Mouse (Mus musculus) intestine, embryonic 14.5 days (tissue): ENCODE measurements around the gene Gdf15. TPM values are rescaled to one million over a fixed set of nuclear protein-coding genes. Genes with fewer than 3 reads are reported as not detected.

Source experiments
- ATAC-seq: fragments of 200-750 bp; cut with Nextera tagmentation; replicated peaks from 2 replicates; pipeline ENCODE4 v1.8.0; 2017; ENCODE audit warnings: low read depth, moderate number of reproducible peaks, moderate TSS enrichment, moderate library complexity; ENCODE audit not compliant: low FRiP score, low TSS enrichment
- DNase-seq: peaks from one replicate; pipeline ENCODE4 v3.0.0-alpha.2; 2018; ENCODE audit warnings: low spot score
- H3K27ac ChIP-seq: fragments of 300-500 bp; sonication (generic); 2 replicates; pipeline ENCODE4 v1.5.1; 2014; ENCODE audit warnings: low read depth, mild to moderate bottlenecking, control low read depth
- H3K27me3 ChIP-seq: fragments of 300-500 bp; sonication (generic); replicated peaks from 2 replicates; pipeline ENCODE4 v1.6.1; 2014; ENCODE audit warnings: low read length, control low read depth; ENCODE audit not compliant: control insufficient read depth, insufficient read depth
- H3K36me3 ChIP-seq: fragments of 300-500 bp; sonication (generic); 2 replicates; pipeline ENCODE4 v1.6.1; 2014; ENCODE audit warnings: low read length, control low read depth; ENCODE audit not compliant: control insufficient read depth, insufficient read depth
- H3K4me1 ChIP-seq: fragments of 300-500 bp; sonication (generic); replicated peaks from 2 replicates; pipeline ENCODE4 v1.6.1; 2014; ENCODE audit warnings: low read length, control low read depth, mixed read lengths; ENCODE audit not compliant: control insufficient read depth, insufficient read depth
- H3K4me2 ChIP-seq: fragments of 300-500 bp; sonication (generic); 2 replicates; pipeline ENCODE4 v1.6.1; 2014; ENCODE audit warnings: low read length
- H3K4me3 ChIP-seq: fragments of 300-500 bp; sonication (generic); 2 replicates; pipeline ENCODE4 v1.5.1; 2014; ENCODE audit warnings: low read depth, low read length, control low read depth, mixed read lengths
- H3K9ac ChIP-seq: fragments of 300-500 bp; sonication (generic); 2 replicates; pipeline ENCODE4 v1.6.1; 2014; ENCODE audit warnings: mild to moderate bottlenecking, low read length
- H3K9me3 ChIP-seq: fragments of 300-500 bp; sonication (generic); 2 replicates; pipeline ENCODE4 v1.6.1; 2016; ENCODE audit warnings: low read length, control low read depth; ENCODE audit not compliant: control insufficient read depth
- WGBS: fragments of 180-500 bp; shearing (Covaris S2); extraction: QIAGEN DNeasy Blood & Tissue Kit; methylation state at CpG from one replicate; pipeline ENCODE4 v1.1.7; 2014; 5-methylcytosine and 5-hydroxymethylcytosine counted together
- polyA plus RNA-seq: library from polyadenylated mRNA; unstranded; fragments of >200 nt; fragmentation: Nextera tagmentation; extraction: Ambion mirVana; gene quantifications from 2 replicates; pipeline ENCODE4 v1.2.1, GENCODE M21; 2014

The Gdf15 gene
- polyA plus RNA-seq, 1 experiment from 2014 or later = 1.1 TPM

DNA sequence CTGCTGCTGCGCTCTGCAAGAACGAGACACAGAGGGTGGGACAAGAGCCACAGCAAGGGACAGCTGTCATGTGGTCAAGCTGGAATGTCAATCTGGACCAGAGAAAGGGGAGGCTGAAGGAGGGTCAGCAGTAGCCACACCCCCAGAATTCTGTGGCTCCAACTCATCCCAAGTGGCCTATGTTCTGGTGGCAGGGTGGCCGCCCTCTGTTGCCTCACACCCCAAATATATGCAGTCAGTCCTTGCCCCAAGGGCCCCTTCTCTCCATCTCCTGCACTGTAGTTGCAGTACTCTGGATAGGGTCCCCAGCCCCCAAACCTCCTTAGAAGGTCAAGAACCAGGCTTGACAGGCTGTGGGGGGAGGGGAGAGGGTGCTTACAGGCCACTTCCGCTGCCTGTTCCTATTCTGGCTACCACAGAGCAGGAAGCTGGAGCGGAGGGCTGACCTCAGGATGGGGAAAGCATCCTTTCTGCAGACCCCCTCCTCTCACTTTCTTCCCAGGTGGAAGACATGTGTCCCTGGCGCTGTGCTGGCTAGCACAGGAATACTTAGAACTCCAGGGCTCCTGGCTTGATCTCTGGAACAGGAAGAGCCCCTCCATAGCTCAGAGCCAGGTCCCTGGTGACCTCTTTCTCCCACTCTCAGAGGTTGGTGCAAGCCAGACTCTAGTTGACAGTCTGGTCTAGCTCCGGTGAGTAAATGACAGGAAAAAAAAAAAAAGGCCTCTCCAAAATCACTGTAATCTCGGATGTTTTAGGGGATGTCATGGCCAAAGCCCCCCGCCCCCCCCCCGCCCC is 31.6 kb downstream of the Gdf15 start:
- Histone ChIP-seq H3K9me3 (no peaks in the 10 kb centered on the region), H3K4me3 (no peak overlapping the region), H3K4me1 (peaks cover 41% of the 10 kb centered on the region), H3K27me3 (no peaks in the 10 kb centered on the region), H3K4me2 (peak overlapping the region; percentile 43), H3K9ac (no peak overlapping the region), H3K36me3 (peaks cover 18% of the 10 kb centered on the region), H3K27ac (peak overlapping the region; percentile 65)
- no peak for ATAC-seq
- WGBS = 26% methylated on average over 10 of the region's 10 CpGs
- no peak for DNase-seq

DNA sequence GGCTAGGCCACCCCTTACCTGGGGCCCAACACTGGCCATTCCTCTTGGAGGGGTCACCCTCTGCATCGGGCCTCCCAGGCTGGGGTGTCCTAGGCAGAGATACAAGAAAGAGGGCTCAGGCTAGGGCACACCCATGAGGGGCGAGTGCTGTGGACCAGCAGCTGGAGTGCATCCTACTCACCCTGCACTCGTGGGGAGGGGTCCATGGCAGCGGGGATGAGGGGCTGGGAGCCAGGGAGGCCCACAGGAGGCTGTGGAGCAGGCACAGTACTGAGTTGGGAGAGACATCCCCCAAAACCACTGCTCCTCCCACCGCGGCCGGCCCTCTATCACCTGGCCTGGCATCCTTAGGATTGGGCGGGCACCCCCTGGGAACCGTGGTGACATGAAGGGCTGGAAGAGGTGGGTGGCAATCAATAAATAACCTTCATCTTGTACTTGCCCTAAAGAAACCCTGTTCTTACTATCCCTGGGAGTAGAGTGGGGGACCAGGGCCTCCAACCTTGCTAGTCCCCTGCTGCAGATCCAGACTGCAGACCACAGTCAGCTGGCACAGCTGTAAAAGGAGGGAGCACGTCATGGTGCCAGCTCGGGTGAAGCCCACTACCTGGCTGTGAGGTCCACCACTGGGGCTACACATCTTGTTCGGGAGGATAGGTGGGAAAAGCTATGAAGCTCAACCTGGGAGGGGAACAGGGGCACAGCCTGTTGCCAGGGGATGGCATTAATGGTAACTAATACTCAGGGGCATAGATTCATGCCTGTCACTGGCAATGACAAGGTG is 32.6 kb downstream of the Gdf15 start:
- H3K4me1 ChIP-seq = peaks cover 48% of the 10 kb centered on the region
- H3K4me2 ChIP-seq = no peak overlapping the region
- H3K36me3 ChIP-seq = peaks cover 21% of the 10 kb centered on the region
- H3K9me3 ChIP-seq = no peaks in the 10 kb centered on the region
- WGBS = 77% methylated on average over 12 of the region's 12 CpGs
- ATAC-seq (no peak), DNase-seq (no peak)
- no peak overlapping the region for H3K9ac ChIP-seq
- H3K27ac ChIP-seq = no peak overlapping the region
- no peak overlapping the region for H3K4me3 ChIP-seq
- H3K27me3 ChIP-seq = no peaks in the 10 kb centered on the region

DNA sequence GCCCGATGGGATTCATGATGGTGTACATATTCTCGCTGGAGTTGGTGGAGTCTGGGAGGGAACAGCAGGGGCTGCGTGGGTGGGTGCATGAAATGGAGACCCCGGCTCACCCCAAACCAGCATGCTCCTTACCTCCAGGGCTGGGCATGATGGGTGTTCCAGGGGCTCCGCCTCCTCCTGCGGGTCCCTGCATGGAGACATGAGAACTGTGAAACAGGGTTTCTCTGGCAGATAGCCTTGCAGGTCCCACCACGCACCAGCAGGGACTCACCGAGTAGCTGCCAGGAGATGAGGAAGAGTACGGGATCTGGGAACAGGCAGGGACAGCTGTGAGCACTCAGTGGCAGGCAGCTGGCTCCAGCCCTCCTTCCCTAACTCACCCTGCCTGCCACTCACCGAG is 33.5 kb downstream of the Gdf15 start:
- Histone ChIP-seq H3K9ac (0 out of 2 replicates have a peak overlapping the region, but pooled peaks have one; percentile 5), H3K4me1 (peaks cover 49% of the 10 kb centered on the region), H3K4me3 (peak overlapping the region; percentile 34; the same call in 1 of the 2 replicates)

DNA sequence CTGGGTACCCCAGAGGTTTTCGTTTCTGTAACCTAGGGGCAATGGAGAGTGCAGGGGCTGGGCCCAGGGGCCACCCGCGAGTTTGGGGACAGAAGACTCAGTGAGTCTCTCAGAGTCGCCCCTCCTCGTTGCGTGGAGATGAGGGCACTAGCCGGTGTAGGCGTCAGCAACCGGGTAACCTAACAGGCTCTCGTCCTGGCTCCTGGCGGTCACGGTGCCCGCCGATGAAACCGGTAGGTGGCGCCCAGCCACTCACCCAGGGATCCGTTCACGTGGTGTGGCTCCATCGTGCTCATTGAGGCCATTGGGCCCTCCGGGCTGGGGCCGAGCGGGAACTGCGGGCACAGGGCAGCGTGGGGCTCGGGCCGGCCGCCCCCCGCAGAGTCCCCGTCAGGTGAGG is 34.0 kb downstream of the Gdf15 start:
- Histone ChIP-seq H3K27ac (peak overlapping the region; percentile 22; the same call in 1 of the 2 replicates), H3K4me2 (peak overlapping the region; percentile 67), H3K36me3 (peaks cover 21% of the 10 kb centered on the region), H3K27me3 (no peaks in the 10 kb centered on the region), H3K4me3 (peak overlapping the region; percentile 34), H3K9ac (peak overlapping the region; percentile 55), H3K4me1 (peaks cover 53% of the 10 kb centered on the region), H3K9me3 (no peaks in the 10 kb centered on the region)
- 2% methylated on average over 29 of the region's 29 CpGs for WGBS
- ATAC-seq (0 out of 2 replicates have a peak, but pooled peaks have one; percentile 1), DNase-seq (peak; percentile 89)

More for the DNA sequence above, 33.5 kb downstream of the Gdf15 start:
- WGBS = 15% methylated on average over 10 of the region's 10 CpGs
- ATAC-seq = no peak
- Histone ChIP-seq H3K27ac (peak overlapping the region; percentile 22; the same call in 1 of the 2 replicates), H3K36me3 (peaks cover 21% of the 10 kb centered on the region), H3K27me3 (no peaks in the 10 kb centered on the region), H3K4me2 (peak overlapping the region; percentile 67), H3K9me3 (no peaks in the 10 kb centered on the region)
- peak; percentile 77 for DNase-seq

DNA sequence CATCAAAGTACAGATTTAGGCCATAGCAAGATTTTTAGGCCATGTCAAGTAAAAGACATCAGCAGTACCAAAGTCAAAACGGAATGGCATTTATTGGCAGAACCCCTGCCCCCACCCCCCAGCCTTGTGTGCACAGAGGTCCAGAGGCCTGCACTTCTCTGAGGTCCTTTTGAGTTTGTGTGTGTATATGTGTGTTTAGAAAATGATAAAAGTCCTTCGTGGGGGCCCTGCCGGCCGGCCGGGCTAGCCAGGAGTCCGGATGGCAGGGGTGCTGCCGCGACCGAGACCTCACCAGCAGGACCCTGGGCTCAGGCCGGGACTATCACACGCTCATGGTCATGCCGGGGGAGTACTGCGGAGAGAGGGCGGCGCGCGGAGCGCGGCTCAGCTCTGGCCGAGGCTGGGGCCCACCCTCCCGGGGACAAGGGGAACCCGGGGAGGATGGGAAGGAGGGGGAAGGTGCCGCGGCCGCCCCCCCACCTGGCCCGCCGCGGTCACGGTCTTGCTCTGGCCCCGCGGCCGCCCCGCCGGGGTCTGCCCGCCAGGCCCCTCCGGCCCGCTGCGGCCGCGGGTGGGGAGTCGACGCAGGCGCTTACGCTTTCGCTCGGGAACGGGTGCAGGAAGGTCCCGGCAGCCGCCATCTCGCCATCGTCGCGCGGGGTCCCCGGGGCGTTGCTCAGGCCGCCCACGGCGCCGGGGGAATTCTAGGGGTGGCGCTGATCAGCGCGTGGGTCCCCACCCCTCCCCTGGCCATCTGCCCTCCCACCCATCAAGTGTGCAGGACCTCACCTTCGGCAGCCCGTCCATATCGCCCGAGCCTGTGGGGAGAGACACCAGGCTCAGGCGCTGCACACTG is 34.6 kb downstream of the Gdf15 start:
- ATAC-seq (no peak), DNase-seq (peak; percentile 64)
- Histone ChIP-seq H3K9me3 (no peaks in the 10 kb centered on the region), H3K27me3 (no peaks in the 10 kb centered on the region), H3K36me3 (peaks cover 20% of the 10 kb centered on the region), H3K4me3 (peak overlapping the region; percentile 34), H3K27ac (peak overlapping the region; percentile 22; the same call in 1 of the 2 replicates), H3K4me1 (peaks cover 56% of the 10 kb centered on the region), H3K4me2 (peak overlapping the region; percentile 67), H3K9ac (peak overlapping the region; percentile 55)
- 11% methylated on average over 65 of the region's 68 CpGs for whole genome bisulfite sequencing

DNA sequence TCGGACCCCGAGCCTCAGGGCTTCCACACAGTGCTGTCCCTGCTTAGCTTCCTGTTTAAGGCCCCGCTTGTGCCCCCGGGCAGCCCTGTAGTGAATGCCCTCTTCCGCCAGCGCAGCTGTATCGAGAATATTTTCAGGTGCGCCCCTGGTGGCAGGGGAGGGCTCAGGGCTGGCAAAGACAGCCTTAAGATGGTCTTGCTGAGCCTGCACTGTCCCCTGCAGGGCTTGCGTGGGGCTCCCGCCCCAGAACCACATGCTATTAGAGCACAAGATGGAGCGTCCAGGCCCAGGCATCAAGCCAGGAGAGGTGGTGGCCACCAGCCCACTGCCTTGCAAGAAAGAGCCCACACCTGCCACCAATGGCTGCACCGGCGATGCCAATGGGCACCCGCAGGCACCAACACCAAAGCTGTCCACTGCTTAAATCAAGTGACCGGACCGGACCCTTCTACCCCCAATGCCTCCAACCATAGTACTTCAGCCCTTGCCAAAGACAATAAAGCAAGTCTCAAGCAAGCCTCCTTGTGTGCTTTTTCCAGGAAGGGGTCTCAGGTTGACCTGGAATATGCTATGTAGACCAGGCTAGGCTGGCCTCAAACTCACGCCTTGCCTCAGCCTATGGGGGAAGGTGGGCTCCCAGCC is 35.4 kb downstream of the Gdf15 start:
- no peak overlapping the region for H3K4me3 ChIP-seq
- ATAC-seq (no peak), DNase-seq (peak; percentile 66)
- 88% methylated on average over 17 of the region's 17 CpGs for WGBS
- H3K27ac ChIP-seq = no peak overlapping the region
- H3K27me3 ChIP-seq = no peaks in the 10 kb centered on the region
- H3K9me3 ChIP-seq = no peaks in the 10 kb centered on the region
- H3K4me1 ChIP-seq = peaks cover 56% of the 10 kb centered on the region
- peak overlapping the region; percentile 67 for H3K4me2 ChIP-seq
- H3K9ac ChIP-seq = no peak overlapping the region
- peaks cover 15% of the 10 kb centered on the region for H3K36me3 ChIP-seq

DNA sequence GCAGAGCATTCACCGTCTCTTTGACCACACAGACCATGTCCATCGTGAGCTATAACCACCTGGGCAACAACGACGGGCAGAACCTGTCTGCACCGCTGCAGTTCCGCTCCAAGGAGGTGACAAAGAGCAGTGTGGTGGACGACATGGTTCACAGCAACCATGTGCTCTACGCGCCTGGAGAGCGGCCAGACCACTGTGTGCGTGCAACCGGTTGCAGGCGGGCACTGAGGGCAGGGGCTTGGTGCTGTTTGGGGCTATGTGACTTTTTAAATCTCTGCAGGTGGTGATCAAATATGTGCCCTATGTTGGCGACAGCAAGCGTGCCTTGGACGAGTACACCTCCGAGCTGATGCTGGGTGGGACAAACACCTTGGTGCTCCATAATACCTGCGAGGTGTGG is 36.0 kb downstream of the Gdf15 start:
- Histone ChIP-seq H3K4me1 (peaks cover 53% of the 10 kb centered on the region), H3K27ac (no peak overlapping the region), H3K4me2 (no peak overlapping the region), H3K27me3 (no peaks in the 10 kb centered on the region), H3K9ac (no peak overlapping the region), H3K9me3 (no peaks in the 10 kb centered on the region), H3K4me3 (no peak overlapping the region), H3K36me3 (peaks cover 21% of the 10 kb centered on the region)
- 95% methylated on average over 18 of the region's 18 CpGs for WGBS
- no peak for ATAC-seq
- DNase-seq = no peak

DNA sequence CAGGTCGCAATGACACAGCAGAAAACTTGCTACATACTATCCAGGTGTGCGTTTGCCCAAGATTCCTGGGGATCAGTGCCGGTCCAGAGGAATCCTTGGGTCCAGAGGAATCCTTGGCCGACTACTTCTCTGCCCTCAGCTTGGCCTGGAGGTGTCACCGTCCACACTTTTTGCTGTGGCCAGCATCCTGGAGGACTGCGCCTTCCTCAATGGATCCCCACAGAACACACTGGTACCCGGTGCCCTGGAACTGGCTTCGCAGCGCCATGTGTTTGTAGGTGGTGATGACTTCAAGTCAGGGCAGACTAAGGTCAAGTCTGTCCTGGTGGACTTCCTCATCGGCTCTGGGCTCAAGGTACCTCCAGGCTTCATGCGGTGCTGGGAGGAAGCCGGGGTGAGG is 36.4 kb downstream of the Gdf15 start:
- DNase-seq (no peak), ATAC-seq (no peak)
- H3K27me3 ChIP-seq = no peaks in the 10 kb centered on the region
- H3K9ac ChIP-seq = no peak overlapping the region
- no peak overlapping the region; the same call in 1 of the 2 replicates for H3K4me2 ChIP-seq
- WGBS = 94% methylated on average over 12 of the region's 12 CpGs
- no peak overlapping the region for H3K4me3 ChIP-seq
- H3K36me3 ChIP-seq = peaks cover 22% of the 10 kb centered on the region
- H3K27ac ChIP-seq = no peak overlapping the region
- peaks cover 49% of the 10 kb centered on the region for H3K4me1 ChIP-seq
- no peaks in the 10 kb centered on the region for H3K9me3 ChIP-seq
